Mouse (Mus musculus): ENCODE results near the gene Mamld1.
"Not testable (repeated sequence)": the region's sequence is repeated elsewhere in the genome, so short reads cannot be mapped to it uniquely, and the experiment has no call there.

The Mamld1 gene

DNA sequence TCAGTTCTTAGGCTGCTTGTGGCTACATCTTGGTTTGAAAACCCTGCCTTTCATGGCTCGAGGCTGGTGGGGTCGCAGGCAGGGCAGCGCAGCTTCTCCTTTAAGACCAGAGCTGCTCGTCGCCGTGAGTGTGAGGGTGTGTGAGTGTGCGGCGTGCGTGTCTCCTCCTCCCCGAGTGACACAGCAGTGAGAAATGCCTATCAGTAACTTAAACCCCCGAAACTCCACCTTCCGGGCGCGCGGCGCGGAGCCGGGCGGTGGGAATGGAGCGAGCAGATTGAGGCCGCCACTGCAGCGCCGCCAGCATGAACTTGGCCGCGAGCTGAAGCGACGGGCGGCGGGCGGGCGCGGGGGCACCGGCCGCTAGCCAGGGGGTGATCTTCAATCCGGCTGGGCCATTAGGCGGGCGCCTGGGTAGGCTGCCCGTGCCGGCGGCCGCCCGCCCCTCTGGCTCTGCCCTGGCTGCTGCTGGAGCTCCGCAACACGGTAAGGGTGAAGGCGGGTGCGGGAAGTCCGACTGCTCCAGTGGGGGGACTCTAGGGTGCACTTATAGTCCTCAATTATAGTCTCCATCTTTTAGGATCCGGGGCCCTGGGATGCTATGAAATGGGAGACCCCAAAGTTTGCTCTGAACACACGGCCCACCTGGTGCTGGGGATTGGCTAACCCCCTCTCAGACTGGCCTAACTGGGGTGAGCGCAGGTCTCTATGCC is at the start of gene Mamld1:
Gene Mamld1, plus strand, starts transcription at position 393 of the 713 bp plus-strand sequence.
- H3K4me3 ChIP-seq (replicated peaks; ENCODE audit: low read length): peak within 1 kb of the TSS; percentile 59
- H3K9me3 ChIP-seq (ENCODE audit: low read length): no peaks in the 10 kb centered on the region
- no peak for TF ChIP-seq POU5F1 (IDR thresholded peaks at IDR 0.05; ENCODE audit: borderline replicate concordance, low read length)
- H3K36me3 ChIP-seq (ENCODE audit: insufficient read depth, low read length): no peaks in the 10 kb centered on the region
- H3K4me1 ChIP-seq (replicated peaks; ENCODE audit: low read depth, low read length): peaks cover 7% of the 10 kb centered on the region
- H3K27me3 ChIP-seq (ENCODE audit: insufficient read depth, low read length): peaks cover 44% of the 10 kb centered on the region

- TF ChIP-seq NANOG (IDR thresholded peaks at IDR 0.05; ENCODE audit: borderline replicate concordance, low read length) (no peak), CTCF (conservative IDR thresholded peaks at IDR 0.05; ENCODE audit: low read length) (no peak), POU5F1 (IDR thresholded peaks at IDR 0.05; ENCODE audit: borderline replicate concordance, low read length) (no peak)
- Histone ChIP-seq H3K27me3 (ENCODE audit: insufficient read depth, low read length) (no peaks in the 10 kb centered on the region), H3K4me3 (replicated peaks; ENCODE audit: low read length) (no peak overlapping the region), H3K36me3 (ENCODE audit: insufficient read depth, low read length) (no peaks in the 10 kb centered on the region), H3K4me1 (replicated peaks; ENCODE audit: low read depth, low read length) (no peaks in the 10 kb centered on the region), H3K9me3 (ENCODE audit: low read length) (no peaks in the 10 kb centered on the region)
Measured at GRCm38 (mm10) chrX:71024718-71025117, 25.3 kb upstream of the Mamld1 start.

- Histone ChIP-seq H3K4me1 (replicated peaks; ENCODE audit: low read depth, low read length) (no peaks in the 10 kb centered on the region), H3K9me3 (ENCODE audit: low read length) (no peaks in the 10 kb centered on the region), H3K27me3 (ENCODE audit: insufficient read depth, low read length) (no peaks in the 10 kb centered on the region), H3K4me3 (replicated peaks; ENCODE audit: low read length) (no peak overlapping the region), H3K36me3 (ENCODE audit: insufficient read depth, low read length) (no peaks in the 10 kb centered on the region)
- no peak for TF ChIP-seq CTCF (conservative IDR thresholded peaks at IDR 0.05; ENCODE audit: low read length)
- no peak for TF ChIP-seq POU5F1 (IDR thresholded peaks at IDR 0.05; ENCODE audit: borderline replicate concordance, low read length)
- no peak for TF ChIP-seq NANOG (IDR thresholded peaks at IDR 0.05; ENCODE audit: borderline replicate concordance, low read length)
Measured at GRCm38 (mm10) chrX:71028007-71028406, 22.0 kb upstream of the Mamld1 start.

GRCm38 (mm10) chrX:71028976-71029375 is 21.1 kb upstream of the Mamld1 start:
- not testable (repeated sequence) for H3K36me3 ChIP-seq (ENCODE audit: insufficient read depth, low read length); H3K27me3 ChIP-seq (ENCODE audit: insufficient read depth, low read length); H3K4me3 ChIP-seq (replicated peaks; ENCODE audit: low read length); H3K9me3 ChIP-seq (ENCODE audit: low read length); H3K4me1 ChIP-seq (replicated peaks; ENCODE audit: low read depth, low read length)

DNA sequence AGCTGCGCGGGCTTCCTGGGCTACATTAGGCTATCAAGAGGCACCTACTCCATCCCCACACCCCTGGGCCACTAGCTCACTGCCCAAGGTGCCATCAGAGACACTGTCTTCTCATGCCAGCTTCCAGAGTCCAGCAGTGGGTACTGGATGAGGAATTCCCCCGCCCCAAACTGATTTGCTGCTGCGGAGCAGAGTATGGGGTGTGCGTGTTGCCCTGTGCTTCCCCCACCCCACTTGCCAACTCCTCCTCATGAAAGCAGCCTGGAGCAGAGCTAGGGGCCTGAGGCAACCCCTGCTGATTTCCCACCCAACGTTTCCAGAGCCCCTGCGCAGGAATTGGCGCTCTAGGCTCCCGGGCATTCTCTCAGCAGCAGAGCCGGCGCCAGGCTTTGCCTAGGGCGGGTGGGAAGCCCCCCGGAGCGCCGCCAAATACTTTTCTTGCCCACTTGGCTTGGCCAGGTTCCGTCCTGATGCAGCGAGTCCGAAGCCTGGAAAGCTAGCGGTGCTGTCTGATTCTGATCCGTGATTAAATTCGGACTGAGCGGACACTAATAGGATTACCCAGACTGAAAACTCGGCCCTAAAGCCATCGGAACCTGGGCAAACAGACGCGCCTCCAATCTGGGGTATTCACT is 738 bp downstream of the Mamld1 start:
- H3K27me3 ChIP-seq (ENCODE audit: insufficient read depth, low read length): peaks cover 44% of the 10 kb centered on the region
- no peaks in the 10 kb centered on the region for H3K9me3 ChIP-seq (ENCODE audit: low read length)
- H3K36me3 ChIP-seq (ENCODE audit: insufficient read depth, low read length): no peaks in the 10 kb centered on the region
- TF ChIP-seq CTCF (conservative IDR thresholded peaks at IDR 0.05; ENCODE audit: low read length) (no peak), NANOG (IDR thresholded peaks at IDR 0.05; ENCODE audit: borderline replicate concordance, low read length) (no peak), POU5F1 (IDR thresholded peaks at IDR 0.05; ENCODE audit: borderline replicate concordance, low read length) (no peak)
- H3K4me1 ChIP-seq (replicated peaks; ENCODE audit: low read depth, low read length): peaks cover 7% of the 10 kb centered on the region
- peak overlapping the region; percentile 59 for H3K4me3 ChIP-seq (replicated peaks; ENCODE audit: low read length)

DNA sequence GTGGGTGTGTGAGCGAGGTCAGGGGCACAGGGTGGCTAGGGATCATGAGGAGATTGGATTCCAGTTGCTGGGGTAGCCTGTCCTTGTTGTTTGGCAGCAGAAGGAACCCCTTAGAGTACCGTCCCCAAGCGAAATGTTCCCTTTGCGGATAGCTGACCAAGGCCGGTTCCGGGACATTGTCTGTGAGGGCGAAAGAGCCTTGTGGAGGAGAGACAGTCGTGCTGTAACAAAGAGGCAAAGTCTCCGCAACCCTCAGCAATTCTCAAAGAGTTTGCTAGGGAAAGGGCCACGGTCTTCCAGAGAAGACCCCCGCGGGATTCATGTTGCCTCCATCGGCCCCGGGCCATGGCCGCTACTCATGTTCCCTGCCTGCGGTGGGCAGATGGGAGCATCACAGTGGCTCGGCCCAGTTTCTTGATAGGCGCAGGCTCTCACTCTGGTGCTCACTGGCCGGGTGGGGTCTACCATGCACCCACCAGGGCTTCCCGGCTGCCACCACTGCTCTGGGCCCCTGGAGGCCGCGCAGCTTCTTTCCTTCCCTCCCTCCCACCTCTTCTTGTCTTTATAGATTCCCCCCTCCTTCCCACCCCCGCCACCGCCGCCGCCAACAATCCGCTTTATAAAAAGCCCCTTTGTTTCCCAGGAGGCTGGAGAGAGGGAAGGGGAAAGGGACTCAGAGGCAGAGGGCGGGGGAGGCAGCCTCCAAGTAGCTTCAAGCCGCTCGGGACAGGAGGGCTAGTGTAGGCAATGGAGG is 1.5 kb downstream of the Mamld1 start:
- H3K9me3 ChIP-seq (ENCODE audit: low read length): no peaks in the 10 kb centered on the region
- H3K4me3 ChIP-seq (replicated peaks; ENCODE audit: low read length): peak overlapping the region; percentile 59
- H3K4me1 ChIP-seq (replicated peaks; ENCODE audit: low read depth, low read length): peaks cover 7% of the 10 kb centered on the region
- H3K27me3 ChIP-seq (ENCODE audit: insufficient read depth, low read length): peaks cover 44% of the 10 kb centered on the region
- H3K36me3 ChIP-seq (ENCODE audit: insufficient read depth, low read length): no peaks in the 10 kb centered on the region
- TF ChIP-seq NANOG (IDR thresholded peaks at IDR 0.05; ENCODE audit: borderline replicate concordance, low read length) (no peak), POU5F1 (IDR thresholded peaks at IDR 0.05; ENCODE audit: borderline replicate concordance, low read length) (no peak), CTCF (conservative IDR thresholded peaks at IDR 0.05; ENCODE audit: low read length) (no peak)

GRCm38 (mm10) chrX:71052115-71052478 is 2.0 kb downstream of the Mamld1 start:
- H3K36me3 ChIP-seq (ENCODE audit: insufficient read depth, low read length): no peaks in the 10 kb centered on the region
- no peak for TF ChIP-seq POU5F1 (IDR thresholded peaks at IDR 0.05; ENCODE audit: borderline replicate concordance, low read length)
- TF ChIP-seq CTCF (conservative IDR thresholded peaks at IDR 0.05; ENCODE audit: low read length): peak; percentile 22; the same call in 1 of the 2 replicates
- TF ChIP-seq NANOG (IDR thresholded peaks at IDR 0.05; ENCODE audit: borderline replicate concordance, low read length): no peak
- peaks cover 41% of the 10 kb centered on the region for H3K27me3 ChIP-seq (ENCODE audit: insufficient read depth, low read length)
- no peaks in the 10 kb centered on the region for H3K9me3 ChIP-seq (ENCODE audit: low read length)
- 0 out of 2 replicates have a peak overlapping the region, but pooled peaks have one; percentile 20 for H3K4me3 ChIP-seq (replicated peaks; ENCODE audit: low read length)
- peaks cover 7% of the 10 kb centered on the region for H3K4me1 ChIP-seq (replicated peaks; ENCODE audit: low read depth, low read length)

GRCm38 (mm10) chrX:71052481-71053216 is 2.6 kb downstream of the Mamld1 start:
- H3K4me1 ChIP-seq (replicated peaks; ENCODE audit: low read depth, low read length): peaks cover 7% of the 10 kb centered on the region
- no peak overlapping the region for H3K4me3 ChIP-seq (replicated peaks; ENCODE audit: low read length)
- no peaks in the 10 kb centered on the region for H3K36me3 ChIP-seq (ENCODE audit: insufficient read depth, low read length)
- no peak for TF ChIP-seq CTCF (conservative IDR thresholded peaks at IDR 0.05; ENCODE audit: low read length)
- TF ChIP-seq POU5F1 (IDR thresholded peaks at IDR 0.05; ENCODE audit: borderline replicate concordance, low read length): no peak
- no peak for TF ChIP-seq NANOG (IDR thresholded peaks at IDR 0.05; ENCODE audit: borderline replicate concordance, low read length)
- H3K27me3 ChIP-seq (ENCODE audit: insufficient read depth, low read length): peaks cover 41% of the 10 kb centered on the region
- no peaks in the 10 kb centered on the region for H3K9me3 ChIP-seq (ENCODE audit: low read length)

Data from E14TG2a.4 (cell line).